Mouse (Mus musculus): Measurements from ENCODE around the gene Stim1.

DNA sequence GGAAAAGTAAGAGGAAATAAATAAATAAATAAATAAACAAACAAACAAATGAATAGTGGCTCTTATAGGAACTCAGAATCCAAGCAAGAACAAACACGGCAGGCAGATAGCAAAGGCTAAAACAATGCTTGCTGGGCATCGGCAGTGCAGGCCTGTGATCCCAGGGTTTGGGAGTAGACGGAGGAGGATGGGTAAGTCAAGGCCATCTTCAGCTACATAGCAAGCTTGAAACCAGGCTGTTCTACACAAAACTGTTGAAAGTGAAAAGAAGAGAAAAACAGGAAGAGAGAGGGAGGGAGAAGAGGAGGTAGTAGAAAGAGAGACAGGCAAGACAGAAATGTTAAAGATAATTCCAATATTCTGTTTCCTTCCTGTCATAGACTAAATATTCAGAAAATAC is 71.3 kb downstream of the Stim1 start:
- TF ChIP-seq TCF3 (IDR thresholded peaks at IDR 0.05; ENCODE audit: insufficient read length, low read depth) = no peak
- no peak for TF ChIP-seq REST (IDR thresholded peaks at IDR 0.05; ENCODE audit: insufficient read depth, insufficient read length)
- no peak for TF ChIP-seq POLR2A (IDR thresholded peaks at IDR 0.05; ENCODE audit: insufficient read length, low read depth)
- TF ChIP-seq MAX (IDR thresholded peaks at IDR 0.05; ENCODE audit: low read depth) = no peak
- no peak for TF ChIP-seq POLR2AphosphoS2 (IDR thresholded peaks at IDR 0.05; ENCODE audit: insufficient read length, low read depth)
- TF ChIP-seq USF1 (IDR thresholded peaks at IDR 0.05; ENCODE audit: low read depth) = no peak
- TF ChIP-seq CEBPB (IDR thresholded peaks at IDR 0.05; ENCODE audit: insufficient read depth, poor library complexity, severe bottlenecking) = no peak
- TF ChIP-seq E2F4 (IDR thresholded peaks at IDR 0.05; ENCODE audit: insufficient read depth) = no peak
- TF ChIP-seq TCF12 (IDR thresholded peaks at IDR 0.05; ENCODE audit: insufficient read depth, poor library complexity, severe bottlenecking) = no peak
- TF ChIP-seq MYOG (IDR thresholded peaks at IDR 0.05; ENCODE audit: control insufficient read depth in 1 of 3, insufficient read depth in 1 of 3, insufficient read length in 2 of 3, low read depth in 2 of 3) = no peak
- no peak for TF ChIP-seq MYOD1 (IDR thresholded peaks at IDR 0.05; ENCODE audit: control insufficient read depth in 1 of 3, insufficient read length in 2 of 3, low read depth in 2 of 3)
- TF ChIP-seq SRF (IDR thresholded peaks at IDR 0.05; ENCODE audit: control insufficient read depth, insufficient read length, low read depth) = no peak

All from myocyte (in vitro differentiated cells).